Mouse (Mus musculus) stomach, embryonic 16.5 days (tissue): ENCODE measurements around the gene Slc39a11. TPM values are rescaled to one million over a fixed set of nuclear protein-coding genes. Genes with fewer than 3 reads are reported as not detected.

Source experiments
- ATAC-seq: fragments of 200-750 bp; cut with Nextera tagmentation; 2 replicates; pipeline ENCODE4 v1.8.0; 2017; ENCODE audit warnings: moderate number of reproducible peaks, moderate TSS enrichment; ENCODE audit not compliant: insufficient read depth, low FRiP score
- H3K27ac ChIP-seq: fragments of 300-500 bp; sonication (generic); 2 replicates; pipeline ENCODE4 v1.5.1; 2014; ENCODE audit warnings: low read length
- H3K27me3 ChIP-seq: fragments of 300-500 bp; sonication (generic); 2 replicates; pipeline ENCODE4 v1.6.1; 2014; ENCODE audit warnings: low read length, control low read depth, mixed read lengths; ENCODE audit not compliant: control insufficient read depth, insufficient read depth
- H3K36me3 ChIP-seq: fragments of 300-500 bp; sonication (generic); 2 replicates; pipeline ENCODE4 v1.6.1; 2014; ENCODE audit warnings: low read length; ENCODE audit not compliant: control insufficient read depth, insufficient read depth
- H3K4me1 ChIP-seq: fragments of 300-500 bp; sonication (generic); 2 replicates; pipeline ENCODE4 v1.6.1; 2014; ENCODE audit warnings: low read length, control low read depth, mixed read lengths; ENCODE audit not compliant: control insufficient read depth, insufficient read depth
- H3K4me2 ChIP-seq: fragments of 300-500 bp; sonication (generic); 2 replicates; pipeline ENCODE4 v1.6.1; 2014; ENCODE audit warnings: low read depth, low read length, mixed read lengths
- H3K4me3 ChIP-seq: fragments of 300-500 bp; sonication (generic); replicated peaks from 2 replicates; pipeline ENCODE4 v1.5.1; 2014; ENCODE audit warnings: mild to moderate bottlenecking, low read length
- H3K9ac ChIP-seq: fragments of 300-500 bp; sonication (generic); 2 replicates; pipeline ENCODE4 v1.6.1; 2014; ENCODE audit warnings: low read length
- H3K9me3 ChIP-seq: fragments of 300-500 bp; sonication (generic); replicated peaks from 2 replicates; pipeline ENCODE4 v1.6.1; 2016; ENCODE audit warnings: low read length, control low read depth; ENCODE audit not compliant: control insufficient read depth
- WGBS: fragments of 180-500 bp; shearing (Covaris S2); extraction: QIAGEN DNeasy Blood & Tissue Kit; methylation state at CpG from one replicate; pipeline ENCODE4 v1.1.7; 2014; 5-methylcytosine and 5-hydroxymethylcytosine counted together
- polyA plus RNA-seq: library from polyadenylated mRNA; unstranded; fragments of >200 nt; fragmentation: Nextera tagmentation; extraction: Ambion mirVana; gene quantifications from 2 replicates; pipeline ENCODE4 v1.2.1, GENCODE M21; 2015

Gene Slc39a11
- polyA plus RNA-seq, 1 experiment from 2014 or later: 47.9 TPM

GRCm38 (mm10) chr11:113601616-113602343, 48.1 kb downstream of the Slc39a11 start:
- no peak overlapping the region for H3K27ac ChIP-seq
- 53% methylated on average over 12 of the region's 12 CpGs for WGBS
- peak; percentile 53 for ATAC-seq

GRCm38 (mm10) chr11:113600526-113601245, 49.2 kb downstream of the Slc39a11 start:
- 75% methylated on average over 18 of the region's 18 CpGs for WGBS
- no peaks in the 10 kb centered on the region for H3K27me3 ChIP-seq
- no peak overlapping the region for H3K27ac ChIP-seq
- H3K4me1 ChIP-seq: peaks cover 5% of the 10 kb centered on the region; the same call in 1 of the 2 replicates
- H3K4me2 ChIP-seq: no peak overlapping the region
- no peaks in the 10 kb centered on the region for H3K36me3 ChIP-seq
- no peak for ATAC-seq
- no peaks in the 10 kb centered on the region for H3K9me3 ChIP-seq
- no peak overlapping the region for H3K4me3 ChIP-seq
- H3K9ac ChIP-seq: no peak overlapping the region

More at GRCm38 (mm10) chr11:113601616-113602343, 48.1 kb downstream of the Slc39a11 start:
- Histone ChIP-seq H3K36me3 (no peaks in the 10 kb centered on the region), H3K4me1 (peaks cover 5% of the 10 kb centered on the region; the same call in 1 of the 2 replicates), H3K4me2 (no peak overlapping the region), H3K4me3 (no peak overlapping the region), H3K9me3 (no peaks in the 10 kb centered on the region), H3K27me3 (no peaks in the 10 kb centered on the region), H3K9ac (no peak overlapping the region)

- Histone ChIP-seq H3K4me3 (no peak overlapping the region), H3K27me3 (no peaks in the 10 kb centered on the region), H3K9ac (no peak overlapping the region), H3K36me3 (no peaks in the 10 kb centered on the region), H3K9me3 (no peaks in the 10 kb centered on the region), H3K27ac (no peak overlapping the region), H3K4me2 (no peak overlapping the region), H3K4me1 (peaks cover 5% of the 10 kb centered on the region; the same call in 1 of the 2 replicates)
- ATAC-seq: no peak
- WGBS: 84% methylated on average over 3 of the region's 3 CpGs
Measured at GRCm38 (mm10) chr11:113597632-113598031, 52.2 kb downstream of the Slc39a11 start.

- Histone ChIP-seq H3K4me3 (no peak overlapping the region), H3K4me2 (no peak overlapping the region), H3K27me3 (no peaks in the 10 kb centered on the region), H3K9ac (no peak overlapping the region), H3K36me3 (no peaks in the 10 kb centered on the region), H3K9me3 (no peaks in the 10 kb centered on the region), H3K4me1 (no peaks in the 10 kb centered on the region), H3K27ac (no peak overlapping the region)
- ATAC-seq: no peak
- WGBS: 78% methylated on average over 5 of the region's 5 CpGs
Measured at GRCm38 (mm10) chr11:113595144-113595543, 54.7 kb downstream of the Slc39a11 start.

GRCm38 (mm10) chr11:113588936-113589335, 60.9 kb downstream of the Slc39a11 start:
- H3K4me3 ChIP-seq: no peak overlapping the region
- no peaks in the 10 kb centered on the region for H3K9me3 ChIP-seq
- H3K27ac ChIP-seq: no peak overlapping the region
- H3K36me3 ChIP-seq: no peaks in the 10 kb centered on the region
- no peak overlapping the region for H3K9ac ChIP-seq
- H3K4me1 ChIP-seq: peaks cover 4% of the 10 kb centered on the region
- no peaks in the 10 kb centered on the region for H3K27me3 ChIP-seq
- ATAC-seq: no peak
- H3K4me2 ChIP-seq: no peak overlapping the region
- 33% methylated on average over 3 of the region's 3 CpGs for WGBS

GRCm38 (mm10) chr11:113586423-113586822, 63.5 kb downstream of the Slc39a11 start:
- no peak overlapping the region for H3K4me3 ChIP-seq
- 57% methylated on average over 6 of the region's 6 CpGs for WGBS
- no peaks in the 10 kb centered on the region for H3K9me3 ChIP-seq
- H3K27ac ChIP-seq: no peak overlapping the region
- no peaks in the 10 kb centered on the region for H3K36me3 ChIP-seq
- no peak for ATAC-seq
- H3K4me2 ChIP-seq: no peak overlapping the region
- peaks cover 8% of the 10 kb centered on the region for H3K4me1 ChIP-seq
- no peaks in the 10 kb centered on the region for H3K27me3 ChIP-seq
- H3K9ac ChIP-seq: no peak overlapping the region

GRCm38 (mm10) chr11:113583879-113584661, 65.8 kb downstream of the Slc39a11 start:
- 49% methylated on average over 11 of the region's 11 CpGs for WGBS
- Histone ChIP-seq H3K4me3 (no peak overlapping the region), H3K36me3 (no peaks in the 10 kb centered on the region), H3K9ac (no peak overlapping the region), H3K27ac (peak overlapping the region; percentile 29), H3K4me2 (no peak overlapping the region), H3K27me3 (no peaks in the 10 kb centered on the region), H3K4me1 (peaks cover 8% of the 10 kb centered on the region), H3K9me3 (no peaks in the 10 kb centered on the region)
- ATAC-seq: no peak

GRCm38 (mm10) chr11:113577221-113577620, 72.7 kb downstream of the Slc39a11 start:
- Histone ChIP-seq H3K9me3 (no peaks in the 10 kb centered on the region), H3K4me1 (no peaks in the 10 kb centered on the region; the same call in 1 of the 2 replicates), H3K9ac (no peak overlapping the region), H3K4me3 (no peak overlapping the region), H3K4me2 (no peak overlapping the region), H3K27ac (no peak overlapping the region), H3K27me3 (no peaks in the 10 kb centered on the region), H3K36me3 (no peaks in the 10 kb centered on the region)
- ATAC-seq: no peak
- WGBS: 72% methylated on average over 4 of the region's 4 CpGs

- no peaks in the 10 kb centered on the region for H3K27me3 ChIP-seq
- no peak overlapping the region for H3K4me2 ChIP-seq
- H3K4me3 ChIP-seq: no peak overlapping the region
- H3K4me1 ChIP-seq: no peaks in the 10 kb centered on the region
- no peak overlapping the region for H3K9ac ChIP-seq
- no peak overlapping the region for H3K27ac ChIP-seq
- no peak for ATAC-seq
- no peaks in the 10 kb centered on the region for H3K36me3 ChIP-seq
- H3K9me3 ChIP-seq: no peaks in the 10 kb centered on the region
- WGBS: 57% methylated on average over 6 of the region's 6 CpGs
Measured at GRCm38 (mm10) chr11:113572641-113573040, 77.2 kb downstream of the Slc39a11 start.
